Mouse (Mus musculus) myocyte (in vitro differentiated cells): Measurements from ENCODE around the gene Mapk14.

ENCODE experiments used
- CEBPB ChIP-seq: IDR thresholded peaks from 2 replicates; pipeline ENCODE4 v1.6.1; 2011; ENCODE audit warnings: mild to moderate bottlenecking, moderate library complexity; ENCODE audit not compliant: poor library complexity, insufficient read depth, severe bottlenecking
- E2F4 ChIP-seq: IDR thresholded peaks from one replicate; pipeline ENCODE4 v1.6.1; 2011; ENCODE audit warnings: mild to moderate bottlenecking, control low read depth, moderate library complexity; ENCODE audit not compliant: insufficient read depth
- MAX ChIP-seq: IDR thresholded peaks from one replicate; pipeline ENCODE4 v1.6.1; 2011; ENCODE audit warnings: low read depth, mild to moderate bottlenecking, control low read depth
- MYOD1 ChIP-seq, 3 experiments: IDR thresholded peaks; one replicate each; pipeline ENCODE4 v1.6.1; 2011; ENCODE audit warnings: control low read depth in 2 of 3, low read depth in 2 of 3, mild to moderate bottlenecking in 2 of 3, moderate library complexity in 1 of 3; ENCODE audit not compliant: insufficient read length in 2 of 3, control insufficient read depth in 1 of 3
- MYOG ChIP-seq, 3 experiments: IDR thresholded peaks; one replicate each; pipeline ENCODE4 v1.6.1; 2011; ENCODE audit warnings: control low read depth in 2 of 3, low read depth in 2 of 3, mild to moderate bottlenecking in 2 of 3; ENCODE audit not compliant: insufficient read length in 2 of 3, control insufficient read depth in 1 of 3, insufficient read depth in 1 of 3
- POLR2A ChIP-seq: IDR thresholded peaks from one replicate; pipeline ENCODE4 v1.6.1; 2011; ENCODE audit warnings: low read depth, mild to moderate bottlenecking, control low read depth, moderate library complexity; ENCODE audit not compliant: insufficient read length
- POLR2AphosphoS2 ChIP-seq: IDR thresholded peaks from one replicate; pipeline ENCODE4 v1.6.1; 2011; ENCODE audit warnings: low read depth, control low read depth; ENCODE audit not compliant: insufficient read length
- REST ChIP-seq: IDR thresholded peaks from one replicate; pipeline ENCODE4 v1.6.1; 2011; ENCODE audit warnings: mild to moderate bottlenecking, control low read depth, moderate library complexity; ENCODE audit not compliant: insufficient read depth, insufficient read length
- SRF ChIP-seq: IDR thresholded peaks from one replicate; pipeline ENCODE4 v1.6.1; 2011; ENCODE audit warnings: low read depth; ENCODE audit not compliant: control insufficient read depth, insufficient read length
- TCF12 ChIP-seq: IDR thresholded peaks from one replicate; pipeline ENCODE4 v1.6.1; 2011; ENCODE audit warnings: mild to moderate bottlenecking, control low read depth; ENCODE audit not compliant: poor library complexity, insufficient read depth, severe bottlenecking
- TCF3 ChIP-seq: IDR thresholded peaks from one replicate; pipeline ENCODE4 v1.6.1; 2011; ENCODE audit warnings: low read depth, control low read depth; ENCODE audit not compliant: insufficient read length
- USF1 ChIP-seq: IDR thresholded peaks from one replicate; pipeline ENCODE4 v1.6.1; 2011; ENCODE audit warnings: low read depth, mild to moderate bottlenecking, control low read depth, moderate library complexity

GRCm38 (mm10) chr17:28698672-28699071 is 7.5 kb downstream of the Mapk14 start:
- no peak for TF ChIP-seq MAX
- TF ChIP-seq POLR2A, result no peak
- no peak for TF ChIP-seq CEBPB
- TF ChIP-seq USF1, result no peak
- no peak for TF ChIP-seq REST
- no peak for TF ChIP-seq MYOD1 (IDR thresholded peaks at IDR 0.05; ENCODE audit: control insufficient read depth in 1 of 3, insufficient read length in 2 of 3, low read depth in 2 of 3)
- TF ChIP-seq SRF, result no peak
- no peak for TF ChIP-seq POLR2AphosphoS2
- no peak for TF ChIP-seq TCF12
- no peak for TF ChIP-seq MYOG (IDR thresholded peaks at IDR 0.05; ENCODE audit: control insufficient read depth in 1 of 3, insufficient read depth in 1 of 3, insufficient read length in 2 of 3, low read depth in 2 of 3)
- no peak for TF ChIP-seq TCF3
- no peak for TF ChIP-seq E2F4
